Mouse (Mus musculus) cerebellum, adult (tissue): Measurements from ENCODE around the gene Rab22a.
"Not testable (repeated sequence)": the region's sequence is repeated elsewhere in the genome, so short reads cannot be mapped to it uniquely, and the experiment has no call there.

Experiments
- ATAC-seq: cut with Nextera tagmentation; 2 replicates; pipeline ENCODE4 v1.9.2; 2017; ENCODE audit warnings: mild to moderate bottlenecking, moderate library complexity, mixed read lengths; ENCODE audit not compliant: insufficient number of reproducible peaks, low FRiP score, low TSS enrichment

Gene Rab22a

GRCm38 (mm10) chr2:173665271-173665670, 5.7 kb downstream of the Rab22a start:
- ATAC-seq, result no peak

DNA sequence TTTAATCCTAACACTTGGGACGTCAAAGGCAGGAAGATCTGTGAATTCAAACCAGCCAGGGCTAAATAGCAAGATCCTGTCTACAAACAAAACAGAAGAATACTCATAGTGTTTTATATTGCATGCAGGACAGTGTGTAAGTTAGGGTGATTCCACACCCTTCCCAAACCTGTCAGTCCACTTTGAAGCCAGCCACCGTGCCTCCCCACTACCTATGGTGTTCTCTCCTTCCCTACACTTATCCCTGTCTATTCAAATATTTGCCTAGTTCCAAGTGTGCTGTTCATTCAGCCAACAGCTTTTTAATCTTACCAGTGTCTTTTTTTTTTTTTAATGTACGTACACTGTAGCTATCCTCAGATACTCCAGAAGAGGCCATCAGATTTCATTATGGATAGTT, 7.3 kb downstream of the Rab22a start:
- no peak for ATAC-seq

DNA sequence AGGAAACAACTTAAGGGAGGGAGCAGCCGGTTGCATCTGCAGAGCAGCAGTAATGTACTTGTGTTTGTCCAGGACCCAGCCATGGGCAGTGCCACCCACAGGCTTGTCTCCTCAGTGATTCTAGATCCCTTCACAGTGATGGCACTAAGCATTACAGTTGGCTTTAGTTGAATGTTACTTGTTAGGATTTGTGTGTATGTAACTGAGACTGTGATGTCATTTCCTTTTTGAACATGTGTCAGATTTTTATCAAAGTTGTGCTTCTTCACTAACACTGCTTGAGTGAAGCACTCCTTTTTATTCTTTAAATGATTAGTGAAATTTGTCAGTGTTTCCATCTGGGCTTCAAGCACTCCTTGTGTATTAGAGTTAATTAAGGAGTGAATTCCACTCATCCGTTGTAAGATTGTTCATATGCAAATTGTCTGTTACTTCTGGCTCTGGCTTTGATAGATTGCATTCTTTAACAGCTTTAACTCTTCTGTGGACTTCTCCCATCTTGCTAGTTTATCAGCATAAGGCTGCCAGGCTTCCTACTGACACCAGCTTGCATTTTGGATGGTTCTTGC, 12.9 kb downstream of the Rab22a start:
- no peak for ATAC-seq

DNA sequence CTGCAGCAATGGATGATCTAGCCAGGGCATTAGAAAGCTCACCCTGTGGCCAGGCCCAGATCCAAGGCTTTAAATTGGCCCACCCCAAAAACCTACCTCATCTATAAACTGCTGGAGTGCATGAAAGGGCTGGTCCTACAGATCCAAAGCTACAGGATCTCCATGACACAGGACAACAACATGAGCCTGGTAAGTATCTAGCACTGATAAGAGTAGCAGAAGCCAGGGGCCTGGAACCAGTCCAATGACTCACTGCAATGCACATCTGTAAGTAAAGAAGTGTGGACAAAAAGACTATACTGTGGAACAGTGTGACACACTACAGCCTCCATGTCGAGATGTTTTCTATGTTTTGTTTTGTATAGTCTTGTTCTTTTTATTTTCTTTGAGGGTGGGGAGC, 13.9 kb downstream of the Rab22a start:
- no peak for ATAC-seq

DNA sequence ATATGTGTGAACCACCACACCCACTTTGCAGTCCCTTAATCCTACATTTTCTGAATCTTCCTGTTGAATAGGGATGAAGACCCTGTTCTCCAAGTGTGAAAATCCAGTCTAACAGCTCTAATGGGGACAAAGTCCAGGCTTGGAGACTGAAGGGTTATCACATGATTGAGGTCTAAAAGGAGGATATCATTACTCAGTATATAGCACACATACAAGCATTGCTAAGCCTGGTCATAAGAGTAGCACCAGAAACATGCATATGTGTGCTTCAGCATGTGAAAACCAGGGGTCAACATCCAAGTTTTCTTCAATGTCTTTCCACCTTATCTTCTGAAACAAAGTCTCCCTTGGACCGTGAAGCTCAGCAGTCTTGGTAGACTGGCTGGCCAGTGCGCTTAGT, 19.0 kb downstream of the Rab22a start:
- ATAC-seq, result no peak

DNA sequence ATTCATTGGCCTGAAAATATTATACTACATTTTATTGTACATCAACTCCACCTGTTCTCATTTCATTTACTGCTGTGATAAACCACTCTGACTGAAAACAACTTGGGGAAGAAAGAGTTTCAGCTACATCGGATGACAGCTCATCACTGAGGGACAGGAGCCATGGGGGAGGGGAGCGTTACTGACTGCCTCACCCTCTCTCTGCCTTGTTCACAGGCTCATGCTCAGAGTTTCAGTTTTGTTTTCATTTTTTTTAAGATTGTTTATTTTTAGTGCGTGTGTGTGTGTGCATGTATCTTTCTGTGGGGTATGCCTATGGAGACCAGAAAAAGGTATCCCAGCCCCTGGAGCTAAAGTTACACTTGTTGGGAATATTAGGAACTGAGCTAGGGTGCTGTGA, 19.7 kb downstream of the Rab22a start:
- no peak for ATAC-seq

DNA sequence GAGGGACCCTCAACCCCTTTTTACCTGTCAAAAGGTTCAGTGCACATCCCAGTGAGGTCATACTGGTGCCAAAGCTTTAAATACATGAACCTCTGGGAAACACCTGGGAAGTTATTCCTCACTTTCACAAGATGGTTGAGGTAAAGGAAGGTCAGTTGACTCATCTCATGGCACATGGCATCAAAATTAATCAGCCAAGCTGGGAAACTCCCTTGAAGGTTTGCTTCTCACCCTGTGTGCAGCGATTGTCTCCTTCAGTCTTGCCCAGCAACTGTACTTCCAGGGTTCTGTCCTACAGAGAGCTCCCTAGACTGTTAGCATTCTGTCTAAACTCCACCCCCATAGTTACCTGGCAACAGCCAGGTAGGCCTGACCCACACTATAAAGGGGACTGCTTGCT, 20.6 kb downstream of the Rab22a start:
- ATAC-seq, result no peak

- ATAC-seq, result no peak
These were observed 23.2 kb downstream of the Rab22a start for GRCm38 (mm10) chr2:173682773-173683172.

- no peak for ATAC-seq
These were observed 26.3 kb downstream of the Rab22a start for GRCm38 (mm10) chr2:173685781-173686361.

DNA sequence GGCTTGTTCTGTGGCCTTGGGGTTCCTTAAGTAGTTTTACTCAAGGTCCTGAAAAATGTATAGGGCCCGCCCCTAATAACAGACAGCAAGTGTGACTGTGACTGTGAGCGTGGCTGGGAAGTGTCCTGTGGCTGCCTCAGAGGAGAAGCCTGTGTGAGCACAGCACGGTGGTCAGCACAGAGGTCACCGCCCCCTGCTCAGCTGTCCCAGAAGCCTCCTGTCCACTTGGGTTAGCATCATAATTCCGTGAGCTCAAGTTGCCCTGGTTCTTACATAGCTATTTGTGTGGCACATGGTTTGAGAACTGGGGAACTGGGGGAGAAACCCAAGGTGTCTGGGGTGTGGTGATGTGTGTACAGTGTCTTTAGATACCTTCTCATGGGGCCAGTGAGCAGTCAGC, 27.8 kb downstream of the Rab22a start:
- ATAC-seq, result no peak

- no peak for ATAC-seq
These were observed 30.3 kb downstream of the Rab22a start for GRCm38 (mm10) chr2:173689835-173690234.

DNA sequence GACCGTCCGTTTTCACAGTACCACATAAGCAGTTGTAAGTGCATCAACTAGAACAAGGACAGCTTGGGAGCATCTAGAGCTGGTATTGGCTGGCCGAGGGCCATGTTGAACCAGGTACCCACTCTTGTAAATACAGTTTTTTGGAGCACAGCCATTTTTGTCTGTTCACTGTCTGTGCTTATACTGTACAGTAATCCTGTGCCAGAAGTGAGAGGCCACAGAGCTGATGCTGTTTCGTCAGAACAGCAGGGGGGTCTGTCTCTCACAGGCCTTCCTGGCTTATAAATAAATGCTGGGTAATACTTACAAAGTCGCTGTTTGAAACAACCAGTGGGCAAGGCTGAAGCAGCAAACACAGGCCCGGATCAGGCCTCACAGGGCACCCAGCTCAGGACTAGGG, 32.2 kb downstream of the Rab22a start:
- no peak for ATAC-seq

- ATAC-seq, result no peak
These were observed 33.1 kb downstream of the Rab22a start for GRCm38 (mm10) chr2:173692693-173693092.

- ATAC-seq, result no peak
These were observed 39.3 kb downstream of the Rab22a start for GRCm38 (mm10) chr2:173698850-173699249.

GRCm38 (mm10) chr2:173702096-173702866, 42.7 kb downstream of the Rab22a start:
- ATAC-seq, result peak; percentile 57; the same call in 1 of the 2 replicates

DNA sequence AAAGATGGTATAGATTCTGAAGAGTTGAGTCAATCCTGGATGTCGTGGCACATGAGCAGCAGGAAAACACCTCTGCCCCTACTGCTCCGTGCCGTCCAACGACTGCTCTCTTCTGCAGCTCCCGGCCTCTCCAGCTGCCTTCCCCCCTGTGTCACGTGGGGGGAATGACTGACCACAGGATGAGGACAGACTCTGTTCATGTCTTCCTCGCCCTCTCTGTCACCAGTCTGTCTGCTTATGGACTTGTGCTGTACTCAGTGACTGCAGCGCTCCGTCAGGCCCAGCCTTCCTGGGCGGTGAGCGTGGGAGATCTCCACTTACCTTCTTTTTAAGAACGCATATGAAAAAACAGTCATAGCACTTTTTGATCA, 43.3 kb downstream of the Rab22a start:
- no peak for ATAC-seq

GRCm38 (mm10) chr2:173705827-173706551, 46.4 kb downstream of the Rab22a start:
- ATAC-seq, result no peak

GRCm38 (mm10) chr2:173707626-173708025, 48.1 kb downstream of the Rab22a start:
- ATAC-seq, result not testable (repeated sequence)

- ATAC-seq, result no peak
These were observed 50.6 kb downstream of the Rab22a start for GRCm38 (mm10) chr2:173710193-173710592.

- ATAC-seq, result no peak
These were observed 53.1 kb downstream of the Rab22a start for GRCm38 (mm10) chr2:173712656-173713055.

DNA sequence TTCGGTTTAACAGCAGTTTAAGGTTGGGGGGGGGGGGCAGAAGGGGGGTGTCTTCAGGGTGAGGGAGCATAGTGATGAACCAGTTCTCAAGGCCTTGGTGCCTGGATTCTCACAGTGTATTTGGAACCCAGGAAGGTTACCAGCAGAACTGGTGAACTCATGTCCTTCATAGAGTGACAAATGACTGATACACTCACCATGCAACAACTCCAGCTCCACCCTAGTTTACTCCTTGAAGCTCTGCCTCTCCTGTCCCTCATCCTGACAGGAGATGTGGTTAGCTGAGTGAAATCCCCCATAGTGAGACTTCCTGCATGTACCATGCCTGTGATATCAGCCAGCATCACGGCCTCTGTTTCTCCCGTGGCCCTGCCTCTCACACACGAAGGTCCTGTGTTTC, 53.7 kb downstream of the Rab22a start:
- ATAC-seq, result no peak
